Comparison of ENCODE assay signal across 9 mouse cellular contexts in genomic region chr1:180279648-180280047, GRCm38 (mm10). TPM values are rescaled to one million over a fixed set of nuclear protein-coding genes. Genes with fewer than 3 reads are reported as not detected.
A peak's percentile ranks its signal among the peaks of the same experiment; 100 is the strongest.
DNase-seq lines count a peak whose midpoint lies in the region; TF ChIP-seq lines count a peak whose summit lies in the region.
"Had no signal": no experiment of that assay in that cellular context is flagged by ENCODE, and none has a peak within 500 bp of the region (broad histone marks: within the 10 kb centered on the region; RNA-seq: fewer than 3 reads in every experiment).

No protein-coding gene starts in this region.

- no peaks in the 10 kb centered on the region for H3K36me3 ChIP-seq in thymus, adult 2 months (ENCODE audit: control insufficient read depth, insufficient read depth, low read length)

- H3K27ac ChIP-seq in gastrocnemius, adult 2 months = peak overlapping the region; percentile 74
- peak overlapping the region; percentile 2; the same call in 1 of the 2 replicates for H3K27ac ChIP-seq in thymus, adult 2 months (ENCODE audit: control insufficient read depth, insufficient read depth, low read length)

- intact Hi-C loops in gastrocnemius, adult 2 months (cut with DNase I) = no loop called here
- intact Hi-C loops in gastrocnemius, postnatal 36 days (cut with DNase I) = loop anchor here (5.0 kb wide), 1 partner anchor 53 kb away; the partner anchor contains the start of gene Itpkb
- intact Hi-C loops in gastrocnemius, postnatal 14 days (cut with DNase I; ENCODE audit: low total_unique reads) = no loop called here
- intact Hi-C loops in left cerebral cortex, postnatal 36 days (cut with DNase I) = no loop called here

- no peaks in the 10 kb centered on the region for H3K27me3 ChIP-seq in thymus, adult 2 months (ENCODE audit: control insufficient read depth, insufficient read depth, low read length)
- H3K27me3 ChIP-seq: Patski had no signal

- H3K4me1 ChIP-seq in thymus, adult 2 months (replicated peaks; ENCODE audit: control insufficient read depth, insufficient read depth, low read length) = peaks cover 4% of the 10 kb centered on the region

- TF ChIP-seq POLR2A in thymus, adult 2 months (IDR thresholded peaks at IDR 0.05; ENCODE audit: control insufficient read depth, extremely low read depth, insufficient read depth, low read length, poor library complexity) = 0 out of 2 replicates have a peak, but pooled peaks have one; percentile 21

- peak; percentile 54 for DNase-seq in gastrocnemius, adult 2 months
- no peak for DNase-seq in gastrocnemius, postnatal 36 days
- DNase-seq in adrenal gland, adult 2 months = peak; percentile 82
- peak; percentile 33 for DNase-seq in gastrocnemius, postnatal 14 days
- DNase-seq in kidney, adult 8-10 months = peak; percentile 91 to 96
- peak; percentile 95 for DNase-seq in lung, postnatal 36 days
- DNase-seq in thymus, adult 2 months = peak; percentile 82
- no peak for DNase-seq in left cerebral cortex, postnatal 36 days (ENCODE audit: low spot score in 2 of 2)

- peak overlapping the region; percentile 50 for H3K4me3 ChIP-seq in gastrocnemius, adult 2 months
- H3K4me3 ChIP-seq in thymus, adult 2 months (ENCODE audit: control insufficient read depth, insufficient read depth, low read length) = peak overlapping the region; percentile 11

- TF ChIP-seq CTCF in gastrocnemius, adult 2 months (IDR thresholded peaks at IDR 0.05) = no peak
- TF ChIP-seq CTCF in thymus, adult 2 months (IDR thresholded peaks at IDR 0.05; ENCODE audit: borderline replicate concordance, control insufficient read depth, extremely low read depth, insufficient read depth, low read length, poor library complexity) = no peak

- WGBS in thymus, adult 2 months = 2% methylated on average over 7 of the region's 7 CpGs

RNA-seq across cellular contexts. Expression of gene Psen2, which starts 16.4 kb away (rescaled TPM):
- 1 to 10 TPM; 7.8 to 9.5 TPM for total RNA-seq in gastrocnemius, adult 2 months (2021)
- 1 to 10 TPM; 7.9 to 8.0 TPM for total RNA-seq in gastrocnemius, postnatal 36 days (2021)
- total RNA-seq in adrenal gland, adult 2 months (2021) = 10 to 100 TPM; 32.4 to 33.5 TPM
- 60.5 and 75.3 TPM in 2 replicates for polyA plus RNA-seq in adrenal gland, adult 2 months (2012; rRNA removed)
- total RNA-seq in gastrocnemius, postnatal 14 days (2021) = 10 to 100 TPM in 1 of 2 experiments, 1 to 10 TPM in 1; 10.0 to 10.3 TPM
- polyA plus RNA-seq in thymus, adult 2 months (2012; rRNA removed) = 35.2 and 39.9 TPM in 2 replicates
- total RNA-seq in left cerebral cortex, postnatal 36 days (2021) = 10 to 100 TPM; 19.3 to 20.0 TPM

RNA-seq across cellular contexts. Expression of gene Itpkb, which starts 50.6 kb away (rescaled TPM):
- total RNA-seq in gastrocnemius, adult 2 months (2021) = 10 to 100 TPM; 14.7 to 22.7 TPM
- 10 to 100 TPM; 16.0 to 18.2 TPM for total RNA-seq in gastrocnemius, postnatal 36 days (2021)
- 10 to 100 TPM; 45.6 to 76.4 TPM for total RNA-seq in adrenal gland, adult 2 months (2021)
- polyA plus RNA-seq in adrenal gland, adult 2 months (2012; rRNA removed) = 22.6 and 25.3 TPM in 2 replicates
- 10 to 100 TPM; 27.6 to 28.6 TPM for total RNA-seq in gastrocnemius, postnatal 14 days (2021)
- 69.0 and 73.0 TPM in 2 replicates for polyA plus RNA-seq in thymus, adult 2 months (2012; rRNA removed)
- 10 to 100 TPM; 13.4 to 19.0 TPM for total RNA-seq in left cerebral cortex, postnatal 36 days (2021)

Comparison
In these comparisons a context has a peak if more than half of its experiments do, and no peak if none do; other contexts are left out.
1. DNase-seq: peak in gastrocnemius, adult 2 months (single experiment), adrenal gland, adult 2 months (single experiment), gastrocnemius, postnatal 14 days (single experiment), kidney, adult 8-10 months (2 of 2), lung, postnatal 36 days (single experiment) and thymus, adult 2 months (single experiment); none in gastrocnemius, postnatal 36 days (0 of 2) and left cerebral cortex, postnatal 36 days (0 of 2).